Mouse (Mus musculus): ENCODE results near the gene Lgi4. TPM values are rescaled to one million over a fixed set of nuclear protein-coding genes. Genes with fewer than 3 reads are reported as not detected.

The Lgi4 gene
- total RNA-seq, 1 experiment from 2014 or later, result 5.6 TPM

GRCm38 (mm10) chr7:31077470-31077869 lies 18.3 kb downstream of the Lgi4 start:
- no peak for DNase-seq

DNA sequence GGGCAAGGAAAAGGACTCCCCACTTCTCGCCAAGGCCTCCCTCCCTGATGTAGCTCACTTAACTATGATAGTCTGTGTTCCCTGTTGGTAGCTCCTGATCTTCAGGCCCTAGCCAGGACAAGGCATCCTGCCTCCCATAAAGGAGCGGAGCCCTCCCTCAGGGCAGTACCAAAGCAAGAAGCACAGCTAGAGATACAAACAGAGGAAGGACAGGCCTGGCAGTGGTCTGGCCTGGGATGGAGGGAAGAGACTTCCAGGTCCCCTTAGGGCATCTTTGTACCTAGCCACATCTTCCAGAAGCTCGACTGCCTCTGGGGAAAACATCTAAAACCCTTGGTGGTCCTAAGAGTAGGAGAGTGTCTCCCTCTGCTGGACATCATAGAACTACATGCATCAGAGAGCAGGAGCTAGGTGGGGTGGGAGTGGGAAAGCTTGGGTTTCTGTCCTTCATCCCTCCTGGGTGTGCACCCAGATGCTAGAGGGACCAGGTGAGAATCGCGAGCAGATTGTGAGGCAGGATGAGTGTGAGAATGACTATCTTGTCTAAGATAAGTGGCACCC lies 18.8 kb downstream of the Lgi4 start:
- DNase-seq, result peak; percentile 61

- no peak for DNase-seq
Measured at GRCm38 (mm10) chr7:31079670-31080069, 20.5 kb downstream of the Lgi4 start.

GRCm38 (mm10) chr7:31080611-31081010 lies 21.5 kb downstream of the Lgi4 start:
- DNase-seq, result no peak

- DNase-seq, result no peak
Measured at GRCm38 (mm10) chr7:31081106-31081505, 22.0 kb downstream of the Lgi4 start.

DNA sequence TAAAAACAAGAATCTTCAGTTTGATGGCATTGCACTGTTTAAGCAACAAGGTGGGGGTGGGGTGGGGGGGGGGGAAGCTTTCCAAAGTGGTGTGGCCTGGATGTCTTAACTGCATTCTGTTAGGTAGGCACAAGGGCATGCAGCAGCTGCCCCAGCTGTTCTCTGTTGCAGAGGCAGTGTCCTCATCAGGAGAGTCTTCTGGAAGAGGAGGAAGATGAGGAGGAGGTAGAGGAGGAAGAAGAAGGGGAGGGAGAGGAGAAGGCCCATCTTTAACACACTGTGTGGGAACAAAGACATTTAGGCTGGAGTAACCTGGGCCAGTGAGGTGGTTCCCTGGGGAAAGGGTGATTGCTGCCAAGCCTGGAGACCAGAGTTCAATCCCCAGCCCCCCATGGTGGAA lies 23.0 kb downstream of the Lgi4 start:
- no peak for DNase-seq

DNA sequence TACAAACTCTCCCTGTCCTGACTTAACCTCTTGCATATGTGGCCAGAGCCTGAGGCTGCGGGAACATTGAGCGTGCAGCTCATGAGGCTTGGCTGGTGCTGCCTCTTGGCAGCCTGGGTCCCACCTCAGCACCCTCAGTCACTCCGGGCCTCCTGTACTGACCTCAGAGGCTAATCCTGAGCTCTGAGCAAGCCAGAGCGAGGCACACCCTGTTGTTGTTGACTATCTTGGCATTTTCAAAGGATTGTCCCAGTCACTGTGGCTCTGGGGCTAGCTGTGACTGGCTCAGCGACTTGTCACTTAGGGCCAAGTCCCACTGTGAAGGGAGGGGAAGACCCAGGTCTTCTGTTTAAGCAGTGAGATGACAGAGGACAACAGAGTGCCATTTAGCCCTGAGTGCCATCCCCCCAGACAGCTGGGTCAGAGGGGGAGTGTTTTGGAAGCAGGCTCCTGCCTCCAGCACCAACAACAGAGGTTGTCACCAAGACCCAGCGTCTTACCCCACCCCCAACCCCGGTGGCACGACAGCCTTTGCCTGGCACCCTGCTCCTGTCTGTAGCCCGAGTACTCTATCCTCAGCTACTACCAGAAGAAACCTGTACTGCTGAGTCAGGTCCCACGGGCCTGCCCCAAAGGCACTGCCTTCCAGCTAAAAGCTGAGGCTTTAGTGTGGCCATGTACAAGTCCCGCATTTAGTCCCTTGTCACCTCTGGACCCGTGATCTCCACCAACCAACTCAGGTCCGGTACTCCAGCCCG lies 23.9 kb downstream of the Lgi4 start:
- peak; percentile 72 for DNase-seq

DNA sequence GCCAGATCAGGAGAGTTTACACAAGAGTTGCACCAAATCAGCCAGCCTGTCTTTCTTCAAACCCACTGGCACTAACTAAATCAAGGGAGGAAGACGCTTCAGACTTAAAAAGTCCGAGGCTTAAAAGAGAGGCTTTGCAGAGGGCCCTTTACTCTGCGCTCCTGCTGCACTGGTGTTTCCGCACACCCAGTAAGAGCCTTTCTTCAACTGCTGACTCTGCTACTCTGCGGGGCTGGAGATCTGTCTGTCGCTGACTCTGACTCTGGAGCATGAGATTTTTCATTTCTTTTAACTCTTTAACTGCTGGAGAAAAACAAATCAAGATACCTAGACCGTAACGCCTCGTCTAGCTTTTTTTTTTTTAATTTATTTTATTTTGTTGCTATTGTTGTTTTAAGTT lies 25.0 kb downstream of the Lgi4 start:
- no peak for DNase-seq

DNA sequence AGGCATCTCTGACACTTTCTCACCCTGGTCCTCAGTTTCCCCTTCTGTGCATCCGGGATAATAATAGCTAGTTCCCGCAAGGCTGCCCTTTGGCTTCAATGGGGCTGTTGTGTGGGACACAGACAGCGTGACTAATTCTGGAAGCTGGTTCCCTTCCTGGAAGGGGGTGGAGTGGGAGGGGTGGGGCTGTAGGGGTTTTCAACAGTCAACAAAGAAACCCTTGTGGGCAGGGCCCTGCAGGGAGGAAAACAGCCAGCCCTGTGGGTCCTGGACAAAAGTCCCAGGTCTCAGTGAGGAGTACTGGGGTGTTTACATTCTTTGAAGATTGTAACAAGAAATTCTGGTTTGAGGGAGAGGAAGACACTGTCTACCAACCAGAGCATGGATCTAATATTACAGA lies 26.0 kb downstream of the Lgi4 start:
- DNase-seq, result peak; percentile 39

- DNase-seq, result no peak
Measured at GRCm38 (mm10) chr7:31086175-31086755, 27.1 kb downstream of the Lgi4 start.

DNA sequence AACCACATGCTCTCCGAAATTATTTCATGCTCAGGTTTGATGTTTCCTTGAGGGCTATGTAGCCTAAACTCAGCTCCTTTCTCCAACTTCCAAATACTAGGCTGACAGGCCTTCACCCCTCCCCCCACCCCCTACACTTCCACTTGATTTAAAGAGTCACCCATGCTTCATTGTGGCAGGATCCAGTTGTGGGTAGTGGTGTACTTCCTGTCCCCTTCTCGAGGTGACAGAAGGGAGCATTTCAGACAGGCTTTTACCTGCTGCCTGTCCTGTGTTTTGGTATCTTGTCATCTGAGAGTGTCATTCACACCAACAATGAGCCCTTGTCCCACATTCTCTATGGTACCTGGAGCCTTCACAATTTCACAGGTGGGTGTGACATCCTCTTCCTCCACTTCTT lies 28.1 kb downstream of the Lgi4 start:
- DNase-seq, result no peak

DNA sequence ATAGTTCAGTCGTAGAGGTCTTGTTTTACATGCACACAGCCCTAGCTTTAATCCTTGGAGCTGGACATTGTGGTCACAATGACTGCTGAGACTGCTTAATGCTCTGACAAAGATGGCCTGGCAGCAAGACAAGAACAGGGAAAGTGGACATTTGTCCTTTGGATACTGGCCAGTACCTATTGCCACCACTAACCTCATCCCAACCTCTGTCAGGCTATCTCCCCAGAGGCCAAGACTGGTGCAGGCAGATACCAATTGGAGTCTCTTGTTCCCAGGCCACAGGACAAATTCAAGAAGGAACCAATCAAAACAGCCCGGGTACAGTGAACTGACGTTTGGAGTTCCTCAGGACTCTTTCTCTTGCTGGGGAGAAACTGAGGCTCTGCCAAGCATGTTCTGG lies 29.1 kb downstream of the Lgi4 start:
- peak; percentile 53 for DNase-seq

GRCm38 (mm10) chr7:31089721-31090120 lies 30.6 kb downstream of the Lgi4 start:
- DNase-seq, result no peak

DNA sequence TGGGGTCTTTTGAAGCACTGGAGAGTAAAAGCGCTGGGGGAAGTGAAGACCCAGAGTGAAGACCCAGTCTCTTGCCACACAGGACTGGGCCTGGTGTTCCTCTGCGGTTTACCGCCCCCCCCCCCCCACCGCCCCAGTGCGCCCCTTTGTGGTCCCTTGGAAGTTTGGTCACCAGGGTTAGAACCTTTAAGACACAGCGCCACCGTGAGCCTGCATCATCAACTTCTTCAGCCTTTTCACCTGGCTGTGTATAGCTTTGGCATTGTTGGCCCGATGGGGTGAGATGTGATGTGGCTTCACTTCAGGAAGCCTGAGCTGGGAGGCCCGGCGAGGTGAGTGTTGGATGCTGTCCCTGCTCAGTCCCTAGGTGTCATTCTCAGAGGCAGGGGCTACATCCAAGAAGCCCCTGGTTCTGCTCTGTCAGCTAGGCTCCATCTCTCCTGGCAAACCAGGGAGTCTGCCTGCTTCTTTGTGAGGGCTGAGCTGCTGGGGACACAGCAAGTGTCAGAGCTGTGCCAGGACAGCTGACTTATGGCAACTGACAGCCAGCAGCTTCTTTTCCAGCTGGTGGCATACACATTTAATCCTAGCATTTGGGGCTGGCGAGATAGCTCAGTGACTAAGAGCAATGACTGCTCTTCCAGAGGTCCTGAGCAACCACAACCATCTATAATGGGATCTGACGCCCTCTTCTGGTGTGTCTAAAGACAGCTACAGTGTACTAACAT lies 35.8 kb downstream of the Lgi4 start:
- no peak for DNase-seq

GRCm38 (mm10) chr7:31096892-31097564 lies 37.9 kb downstream of the Lgi4 start:
- no peak for DNase-seq

DNA sequence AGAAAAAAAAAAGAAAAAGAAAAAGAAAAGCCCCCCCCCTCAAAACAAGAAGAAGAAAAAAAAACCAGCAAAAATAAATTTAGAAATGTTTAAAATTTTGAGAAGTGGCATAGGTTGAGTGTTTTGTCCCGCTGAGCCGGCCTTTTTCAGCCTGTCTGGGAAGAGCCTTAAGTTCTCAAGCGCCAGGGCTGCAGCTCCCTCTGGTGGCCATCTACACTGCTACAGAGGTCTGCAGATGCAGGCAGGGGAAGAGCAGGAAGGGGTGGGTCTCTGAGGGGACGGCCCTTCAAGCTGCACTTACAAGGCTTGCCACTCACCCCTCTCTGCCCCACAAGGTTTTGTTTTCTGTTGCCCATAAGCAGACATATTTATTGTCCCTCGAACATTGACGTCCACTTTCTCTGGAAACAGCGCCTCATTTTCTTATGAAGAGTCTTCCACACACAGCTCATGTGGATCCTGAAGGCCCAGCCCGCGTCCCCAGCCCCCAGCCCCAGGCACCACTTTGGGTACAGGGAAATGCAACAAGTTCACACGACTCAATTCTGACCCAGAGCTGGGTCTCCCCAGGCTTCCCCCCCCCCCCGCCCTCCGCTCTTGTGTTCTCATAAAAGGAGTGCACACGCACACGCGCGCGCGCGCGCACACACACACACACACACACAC lies 38.6 kb downstream of the Lgi4 start:
- peak; percentile 95 for DNase-seq

DNA sequence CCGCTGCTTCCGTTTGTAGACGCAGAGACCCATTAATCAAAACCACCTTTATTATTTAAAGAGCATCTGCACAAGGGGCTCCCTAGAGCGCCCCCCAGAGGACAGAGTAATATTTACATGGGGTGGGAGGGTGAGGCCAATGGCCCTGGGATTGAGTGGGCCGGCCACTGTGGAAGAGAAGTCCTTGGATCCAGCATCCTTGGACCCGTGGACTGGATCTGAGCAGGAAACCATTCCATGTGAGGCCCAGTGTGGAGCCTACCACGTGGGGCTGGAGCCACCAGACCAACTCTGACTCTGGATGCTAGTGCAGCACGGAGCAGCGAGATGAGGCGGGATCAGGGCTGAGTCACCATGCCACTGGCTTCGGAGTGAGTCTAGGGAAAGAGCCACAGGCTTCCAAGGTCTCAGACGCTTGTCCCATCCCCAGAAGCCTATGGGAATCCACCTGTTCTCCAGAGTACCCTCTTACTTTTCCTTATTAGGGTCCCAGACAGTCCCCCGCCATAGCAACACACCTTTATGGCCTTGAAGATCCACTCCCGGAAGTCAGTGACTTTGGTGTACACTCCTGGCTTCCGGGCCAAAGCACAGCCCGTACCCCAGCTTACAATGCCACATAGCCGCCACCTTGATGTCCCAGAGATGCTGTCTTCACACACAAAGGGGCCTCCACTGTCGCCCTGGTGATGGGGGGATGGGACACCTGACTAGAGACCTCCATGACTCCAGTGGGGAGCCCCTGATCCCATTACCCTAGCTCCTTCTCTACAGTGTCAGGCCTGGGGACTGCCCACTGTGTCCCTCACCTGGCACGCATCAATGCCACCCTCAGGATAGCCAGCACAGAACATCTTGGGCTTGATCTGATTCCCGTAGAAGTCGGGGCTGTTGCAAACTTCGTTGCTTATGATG lies 39.8 kb downstream of the Lgi4 start:
- DNase-seq, result peak; percentile 77

GRCm38 (mm10) chr7:31099612-31099982 lies 40.5 kb downstream of the Lgi4 start:
- peak; percentile 33 for DNase-seq

- DNase-seq, result peak; percentile 78
Measured at GRCm38 (mm10) chr7:31100786-31101185, 41.6 kb downstream of the Lgi4 start.

- DNase-seq, result peak; percentile 86
Measured at GRCm38 (mm10) chr7:31105061-31105768, 46.1 kb downstream of the Lgi4 start.
